Mouse (Mus musculus) limb, embryonic 14.5 days (tissue): ENCODE results near the gene Avp. TPM values are rescaled to one million over a fixed set of nuclear protein-coding genes. Genes with fewer than 3 reads are reported as not detected.

Experiments used
- ATAC-seq: fragments of 200-750 bp; cut with Nextera tagmentation; 2 replicates; pipeline ENCODE4 v1.8.0; 2017; ENCODE audit warnings: low read depth, moderate number of reproducible peaks, moderate TSS enrichment; ENCODE audit not compliant: low FRiP score
- DNase-seq: peaks from one replicate; pipeline ENCODE4 v3.0.0-alpha.2; 2015; ENCODE audit warnings: low spot score
- H3K27ac ChIP-seq: fragments of 300-500 bp; sonication (generic); replicated peaks from 2 replicates; pipeline ENCODE4 v1.5.1; 2014; ENCODE audit warnings: low read depth, mild to moderate bottlenecking, low read length, moderate library complexity, mixed read lengths
- H3K27me3 ChIP-seq: fragments of 300-500 bp; sonication (generic); 2 replicates; pipeline ENCODE4 v1.6.1; 2014; ENCODE audit warnings: low read length, mixed read lengths; ENCODE audit not compliant: control insufficient read depth, insufficient read depth
- H3K36me3 ChIP-seq: fragments of 300-500 bp; sonication (generic); 2 replicates; pipeline ENCODE4 v1.6.1; 2014; ENCODE audit warnings: mild to moderate bottlenecking, low read length, moderate library complexity, mixed read lengths; ENCODE audit not compliant: control insufficient read depth, insufficient read depth
- H3K4me1 ChIP-seq: fragments of 300-500 bp; sonication (generic); 2 replicates; pipeline ENCODE4 v1.6.1; 2014; ENCODE audit warnings: antibody characterized with exemption, low read length, mixed read lengths; ENCODE audit not compliant: control insufficient read depth, insufficient read depth
- H3K4me2 ChIP-seq: fragments of 300-500 bp; sonication (generic); replicated peaks from 2 replicates; pipeline ENCODE4 v1.6.1; 2014; ENCODE audit warnings: low read depth, mild to moderate bottlenecking, low read length, moderate library complexity; ENCODE audit not compliant: severe bottlenecking
- H3K4me3 ChIP-seq: fragments of 300-500 bp; sonication (generic); replicated peaks from 2 replicates; pipeline ENCODE4 v1.5.1; 2014; ENCODE audit warnings: low read length
- H3K9ac ChIP-seq: fragments of 300-500 bp; sonication (generic); 2 replicates; pipeline ENCODE4 v1.6.1; 2014; ENCODE audit warnings: mild to moderate bottlenecking, low read depth, low read length, moderate library complexity; ENCODE audit not compliant: severe bottlenecking
- H3K9me3 ChIP-seq: fragments of 300-500 bp; sonication (generic); 2 replicates; pipeline ENCODE4 v1.6.1; 2016; ENCODE audit warnings: low read length; ENCODE audit not compliant: control insufficient read depth
- POLR2A ChIP-seq: fragments of 200-500 bp; IDR thresholded peaks from 2 replicates; pipeline ENCODE4 v1.8.0; 2012; ENCODE audit warnings: inconsistent platforms, mild to moderate bottlenecking, moderate library complexity, borderline replicate concordance; ENCODE audit not compliant: insufficient read depth, insufficient read length; ENCODE audit errors: extremely low read depth
- WGBS: fragments of 180-500 bp; shearing (Covaris S2); extraction: QIAGEN DNeasy Blood & Tissue Kit; methylation state at CpG from one replicate; pipeline ENCODE4 v1.1.7; 2014; 5-methylcytosine and 5-hydroxymethylcytosine counted together
- polyA plus RNA-seq, 2 experiments: library from polyadenylated mRNA; depleted of rRNA in 1 of 2; stranded (reverse) in 1 of 2; unstranded in 1 of 2; fragments of >200 nt; fragmentation: Nextera tagmentation in 1 of 2; extraction: Ambion mirVana in 1 of 2; gene quantifications; 2 replicates each; pipeline versions ENCODE4 v1.2.1 to v1.2.3; 2012 to 2014

Avp gene
- polyA plus RNA-seq, 2 experiments: 0.13 TPM; not detected in 1

GRCm38 (mm10) chr2:130589761-130590160, 7.4 kb upstream of the Avp start:
- no peak overlapping the region for H3K9ac ChIP-seq
- no peak overlapping the region for H3K4me2 ChIP-seq
- H3K4me3 ChIP-seq: no peak overlapping the region
- H3K9me3 ChIP-seq: no peaks in the 10 kb centered on the region
- H3K27me3 ChIP-seq: no peaks in the 10 kb centered on the region
- peaks cover 31% of the 10 kb centered on the region for H3K36me3 ChIP-seq
- no peak overlapping the region for H3K27ac ChIP-seq
- TF ChIP-seq POLR2A: no peak
- WGBS: 94% methylated on average over 2 of the region's 2 CpGs
- ATAC-seq (no peak), DNase-seq (no peak)
- H3K4me1 ChIP-seq: no peaks in the 10 kb centered on the region

GRCm38 (mm10) chr2:130589157-130589556, 6.8 kb upstream of the Avp start:
- Histone ChIP-seq H3K27me3 (no peaks in the 10 kb centered on the region), H3K4me1 (no peaks in the 10 kb centered on the region), H3K9ac (no peak overlapping the region), H3K9me3 (no peaks in the 10 kb centered on the region), H3K4me3 (no peak overlapping the region), H3K36me3 (peaks cover 27% of the 10 kb centered on the region), H3K4me2 (no peak overlapping the region), H3K27ac (no peak overlapping the region)
- WGBS: 78% methylated on average over 4 of the region's 4 CpGs
- DNase-seq: no peak
- ATAC-seq: no peak
- no peak for TF ChIP-seq POLR2A

- H3K4me3 ChIP-seq: no peak overlapping the region
- TF ChIP-seq POLR2A: no peak
- no peak for DNase-seq
- ATAC-seq: no peak
- H3K9ac ChIP-seq: no peak overlapping the region
- 88% methylated on average over 2 of the region's 2 CpGs for WGBS
- H3K36me3 ChIP-seq: peaks cover 27% of the 10 kb centered on the region
- no peaks in the 10 kb centered on the region for H3K9me3 ChIP-seq
- H3K27me3 ChIP-seq: no peaks in the 10 kb centered on the region
- no peak overlapping the region for H3K27ac ChIP-seq
- H3K4me1 ChIP-seq: no peaks in the 10 kb centered on the region
- H3K4me2 ChIP-seq: no peak overlapping the region
Measured at GRCm38 (mm10) chr2:130588373-130588772, 6.0 kb upstream of the Avp start.

GRCm38 (mm10) chr2:130586016-130586415, 3.7 kb upstream of the Avp start:
- no peaks in the 10 kb centered on the region for H3K4me1 ChIP-seq
- H3K4me3 ChIP-seq: no peak overlapping the region
- peaks cover 19% of the 10 kb centered on the region for H3K27me3 ChIP-seq
- H3K36me3 ChIP-seq: peaks cover 14% of the 10 kb centered on the region
- no peak overlapping the region for H3K4me2 ChIP-seq
- H3K9me3 ChIP-seq: no peaks in the 10 kb centered on the region
- no peak for TF ChIP-seq POLR2A
- H3K27ac ChIP-seq: no peak overlapping the region
- 74% methylated on average over 6 of the region's 6 CpGs for WGBS
- no peak for DNase-seq
- ATAC-seq: no peak
- no peak overlapping the region for H3K9ac ChIP-seq

DNA sequence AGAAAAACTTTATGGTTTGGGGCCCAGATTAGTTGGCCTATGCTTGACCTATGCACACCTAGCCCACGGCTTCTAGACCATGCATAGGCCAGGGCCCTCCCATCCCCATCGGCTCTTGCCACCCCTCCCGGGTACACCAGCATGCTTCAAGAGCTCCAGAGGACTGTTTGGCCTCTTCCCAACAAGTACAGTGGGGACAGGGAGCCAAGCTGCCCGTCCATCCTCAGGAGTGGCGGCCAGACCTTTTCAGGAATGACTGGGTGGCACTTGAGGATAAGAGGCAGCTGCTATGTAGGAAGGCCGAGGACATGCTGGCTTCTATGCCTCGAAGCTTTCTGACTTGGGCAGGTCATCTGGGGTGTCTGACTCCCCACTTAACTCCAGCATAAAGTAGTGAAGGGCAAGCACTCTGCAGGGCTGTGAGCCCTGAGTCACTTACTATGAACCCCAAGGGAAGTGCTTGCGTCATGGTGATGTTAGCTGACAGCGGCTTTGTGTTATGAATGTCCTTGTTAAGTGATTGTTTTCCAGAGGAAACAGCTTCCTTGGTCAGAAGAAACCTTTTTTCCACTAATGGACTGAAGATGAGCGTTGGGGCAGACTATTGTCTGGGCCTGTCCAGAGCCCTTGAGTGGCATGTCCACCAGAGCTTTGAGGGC, 1.7 kb upstream of the Avp start:
- H3K27ac ChIP-seq: no peak overlapping the region
- ATAC-seq (no peak), DNase-seq (no peak)
- no peak overlapping the region for H3K9ac ChIP-seq
- WGBS: 81% methylated on average over 10 of the region's 10 CpGs
- H3K4me1 ChIP-seq: peaks cover 6% of the 10 kb centered on the region; the same call in 1 of the 2 replicates
- H3K4me2 ChIP-seq: no peak overlapping the region
- H3K36me3 ChIP-seq: no peaks in the 10 kb centered on the region
- peaks cover 39% of the 10 kb centered on the region for H3K27me3 ChIP-seq
- H3K9me3 ChIP-seq: no peaks in the 10 kb centered on the region
- TF ChIP-seq POLR2A: no peak
- H3K4me3 ChIP-seq: no peak overlapping the region

DNA sequence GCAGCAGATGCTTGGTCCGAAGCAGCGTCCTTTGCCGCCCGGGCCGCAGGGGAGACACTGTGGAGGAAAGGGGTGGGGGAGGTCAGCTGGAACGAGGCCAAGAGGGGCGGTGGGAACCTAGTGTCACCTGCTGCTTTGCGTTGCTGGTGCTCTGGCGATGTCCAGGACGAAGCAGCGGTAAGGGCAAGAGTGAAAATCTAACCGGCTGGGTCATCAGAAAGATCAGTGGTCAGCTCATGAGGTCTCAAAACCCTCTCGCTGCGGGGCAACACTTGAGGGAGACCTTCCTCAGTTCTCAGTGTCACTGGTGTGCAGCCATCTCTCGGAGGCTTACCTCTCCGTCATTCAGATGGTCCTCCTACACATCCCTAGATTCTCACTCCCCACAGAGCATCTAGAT, 1.2 kb downstream of the Avp start:
- H3K4me3 ChIP-seq: peak overlapping the region; percentile 37
- H3K4me2 ChIP-seq: peak overlapping the region; percentile 57
- peak overlapping the region; percentile 40; the same call in 1 of the 2 replicates for H3K9ac ChIP-seq
- 4% methylated on average over 16 of the region's 16 CpGs for WGBS
- peaks cover 6% of the 10 kb centered on the region; the same call in 1 of the 2 replicates for H3K4me1 ChIP-seq
- no peaks in the 10 kb centered on the region for H3K36me3 ChIP-seq
- no peak for DNase-seq
- H3K9me3 ChIP-seq: no peaks in the 10 kb centered on the region
- H3K27me3 ChIP-seq: peaks cover 67% of the 10 kb centered on the region
- H3K27ac ChIP-seq: no peak overlapping the region
- no peak for TF ChIP-seq POLR2A
- no peak for ATAC-seq
